Mouse (Mus musculus) erythroblast, embryonic 14.5 days (primary cell): ENCODE measurements at regions not wholly inside any gene's neighbourhood (a gene's known extent, or its start where the extent isn't known, plus 50 kb on each side); places are given as distances from the start of the nearest gene placed in this dataset.

Experiments
- GATA1 ChIP-seq: IDR thresholded peaks from 2 replicates; pipeline ENCODE4 v1.6.1; 2012; ENCODE audit warnings: low read length, inconsistent platforms, mixed read lengths
- TAL1 ChIP-seq: IDR thresholded peaks from 3 replicates; pipeline ENCODE4 v1.6.1; 2012; ENCODE audit warnings: low read length, inconsistent platforms, mixed read lengths

DNA sequence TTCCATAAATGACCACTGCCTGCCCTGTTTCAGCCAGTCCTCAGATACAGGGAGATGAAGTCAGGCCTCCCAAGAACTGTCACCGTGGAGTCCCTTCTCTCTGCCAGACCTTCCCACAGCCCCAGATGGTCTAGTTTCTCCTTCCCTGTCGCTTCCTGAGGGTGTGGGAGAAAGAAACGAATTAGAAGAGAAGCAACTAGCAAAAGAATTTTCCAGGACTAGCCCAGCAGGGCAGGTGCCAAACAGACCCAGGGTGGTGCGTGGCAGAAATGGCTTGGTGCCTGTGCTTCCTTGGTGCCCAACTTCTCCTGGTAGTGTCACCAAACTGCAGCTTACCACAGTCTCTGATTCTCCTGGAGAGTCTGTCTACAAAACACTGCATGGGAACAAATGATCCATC lies 156.3 kb upstream of the Dyrk2 start:
- TF ChIP-seq GATA1 = no peak
- TF ChIP-seq TAL1 = no peak
